Mouse (Mus musculus): Measurements from ENCODE around the gene Wnt5b. TPM values are rescaled to one million over a fixed set of nuclear protein-coding genes. Genes with fewer than 3 reads are reported as not detected.
"Not testable (repeated sequence)": the region's sequence is repeated elsewhere in the genome, so short reads cannot be mapped to it uniquely, and the experiment has no call there.

Gene Wnt5b
- polyA plus RNA-seq, 1 experiment from 2014 or later, result 7.4 TPM

DNA sequence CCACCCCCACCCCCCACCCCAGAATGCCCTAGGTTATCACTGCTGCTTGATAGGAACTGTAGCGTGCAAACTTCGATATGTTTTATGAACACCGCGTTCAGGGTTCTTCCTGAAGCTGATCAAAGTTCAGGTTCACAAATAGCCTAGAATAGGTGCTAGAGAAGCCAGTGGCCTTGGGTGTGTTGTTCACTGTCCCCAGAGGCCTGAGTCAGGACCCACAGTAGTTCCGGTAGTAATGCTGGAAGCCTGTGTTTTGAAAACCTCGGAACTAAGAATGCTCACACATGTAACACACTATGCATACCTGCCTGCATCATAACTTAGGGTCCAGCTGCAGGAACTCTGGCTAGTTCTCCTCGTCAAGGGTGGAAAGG is 57.1 kb downstream of the Wnt5b start:
- Histone ChIP-seq H3K36me3 (ENCODE audit: control insufficient read depth, insufficient read depth, low read length) (peaks cover 7% of the 10 kb centered on the region), H3K27me3 (replicated peaks; ENCODE audit: control insufficient read depth, insufficient read depth, low read length) (no peaks in the 10 kb centered on the region), H3K27ac (ENCODE audit: low read depth) (no peak overlapping the region), H3K4me1 (replicated peaks; ENCODE audit: control insufficient read depth, insufficient read depth, low read length) (peaks cover 32% of the 10 kb centered on the region), H3K9me3 (ENCODE audit: control insufficient read depth, low read length) (no peaks in the 10 kb centered on the region), H3K9ac (ENCODE audit: low read length) (no peak overlapping the region), H3K4me2 (ENCODE audit: low read length) (no peak overlapping the region), H3K4me3 (ENCODE audit: low read depth, low read length) (no peak overlapping the region)
- WGBS, result 81% methylated on average over 7 of the region's 7 CpGs
- no peak for DNase-seq (ENCODE audit: low spot score)
- no peak for ATAC-seq (replicated peaks; ENCODE audit: low FRiP score, low TSS enrichment, low read depth)

DNA sequence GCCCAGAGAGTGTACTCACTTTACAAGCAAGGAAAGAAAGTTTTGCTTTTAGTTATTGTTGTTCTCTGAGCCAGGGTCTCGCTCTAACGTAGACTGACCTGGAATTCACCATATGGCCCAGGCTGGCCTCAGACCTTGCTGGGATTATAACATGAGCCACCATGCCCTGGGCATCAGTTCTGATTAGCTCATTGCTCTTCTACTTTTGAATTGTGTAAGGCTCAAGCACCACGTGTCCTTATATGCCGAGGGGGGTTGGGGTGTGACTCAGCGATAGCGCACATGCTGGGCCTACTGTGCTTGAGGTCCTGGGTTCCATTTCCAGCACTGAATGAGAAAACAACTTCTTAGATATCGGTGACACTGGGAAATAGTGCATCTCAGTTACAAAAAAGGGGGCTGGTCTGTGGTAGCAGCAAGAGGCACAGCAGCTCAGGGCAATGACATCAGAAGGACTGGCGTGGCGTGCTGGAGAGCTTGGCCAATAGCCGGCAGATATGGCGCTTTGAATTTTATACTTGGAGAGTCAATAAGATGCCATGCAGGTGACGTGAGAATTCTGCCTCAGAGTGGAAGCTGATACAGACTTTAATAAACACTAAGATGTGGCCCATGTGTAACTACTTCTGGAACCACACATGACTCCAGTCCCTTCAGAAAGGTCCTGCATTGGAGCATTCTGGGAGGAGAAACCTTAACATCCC is 57.6 kb downstream of the Wnt5b start:
- no peak overlapping the region for H3K4me3 ChIP-seq (ENCODE audit: low read depth, low read length)
- H3K9ac ChIP-seq (ENCODE audit: low read length), result no peak overlapping the region
- WGBS, result 87% methylated on average over 12 of the region's 12 CpGs
- no peaks in the 10 kb centered on the region for H3K27me3 ChIP-seq (replicated peaks; ENCODE audit: control insufficient read depth, insufficient read depth, low read length)
- ATAC-seq (replicated peaks; ENCODE audit: low FRiP score, low TSS enrichment, low read depth) (no peak), DNase-seq (ENCODE audit: low spot score) (no peak)
- H3K4me1 ChIP-seq (replicated peaks; ENCODE audit: control insufficient read depth, insufficient read depth, low read length), result peaks cover 34% of the 10 kb centered on the region
- no peak overlapping the region for H3K27ac ChIP-seq (ENCODE audit: low read depth)
- peaks cover 7% of the 10 kb centered on the region for H3K36me3 ChIP-seq (ENCODE audit: control insufficient read depth, insufficient read depth, low read length)
- H3K9me3 ChIP-seq (ENCODE audit: control insufficient read depth, low read length), result no peaks in the 10 kb centered on the region
- no peak overlapping the region for H3K4me2 ChIP-seq (ENCODE audit: low read length)

DNA sequence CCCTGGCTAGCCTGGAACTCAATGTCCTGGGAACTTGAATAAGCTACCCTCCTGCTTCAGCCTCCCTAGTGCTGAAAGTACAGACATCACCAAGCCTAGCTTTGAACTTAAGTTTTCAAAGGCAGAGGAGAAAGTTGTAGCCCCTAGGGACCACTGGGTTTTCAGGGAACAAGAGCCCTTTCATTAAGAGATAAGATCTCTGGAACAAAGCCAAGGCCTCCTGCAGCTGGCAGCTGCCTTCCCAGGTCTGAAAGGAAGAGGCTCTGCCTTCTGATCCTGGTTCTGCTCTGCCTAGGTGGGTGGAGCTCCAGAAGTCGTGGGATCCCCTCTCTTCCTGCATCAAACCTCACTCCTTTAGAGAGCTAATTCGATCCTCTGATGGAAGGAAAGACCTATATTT is 58.7 kb downstream of the Wnt5b start:
- H3K9ac ChIP-seq (ENCODE audit: low read length), result no peak overlapping the region
- peaks cover 7% of the 10 kb centered on the region for H3K36me3 ChIP-seq (ENCODE audit: control insufficient read depth, insufficient read depth, low read length)
- H3K4me3 ChIP-seq (ENCODE audit: low read depth, low read length), result no peak overlapping the region
- ATAC-seq (replicated peaks; ENCODE audit: low FRiP score, low TSS enrichment, low read depth), result no peak
- H3K27ac ChIP-seq (ENCODE audit: low read depth), result no peak overlapping the region
- no peaks in the 10 kb centered on the region for H3K9me3 ChIP-seq (ENCODE audit: control insufficient read depth, low read length)
- H3K4me1 ChIP-seq (replicated peaks; ENCODE audit: control insufficient read depth, insufficient read depth, low read length), result peaks cover 32% of the 10 kb centered on the region
- H3K4me2 ChIP-seq (ENCODE audit: low read length), result no peak overlapping the region
- WGBS, result 19% methylated on average over 2 of the region's 2 CpGs
- DNase-seq (ENCODE audit: low spot score), result no peak
- no peaks in the 10 kb centered on the region for H3K27me3 ChIP-seq (replicated peaks; ENCODE audit: control insufficient read depth, insufficient read depth, low read length)

DNA sequence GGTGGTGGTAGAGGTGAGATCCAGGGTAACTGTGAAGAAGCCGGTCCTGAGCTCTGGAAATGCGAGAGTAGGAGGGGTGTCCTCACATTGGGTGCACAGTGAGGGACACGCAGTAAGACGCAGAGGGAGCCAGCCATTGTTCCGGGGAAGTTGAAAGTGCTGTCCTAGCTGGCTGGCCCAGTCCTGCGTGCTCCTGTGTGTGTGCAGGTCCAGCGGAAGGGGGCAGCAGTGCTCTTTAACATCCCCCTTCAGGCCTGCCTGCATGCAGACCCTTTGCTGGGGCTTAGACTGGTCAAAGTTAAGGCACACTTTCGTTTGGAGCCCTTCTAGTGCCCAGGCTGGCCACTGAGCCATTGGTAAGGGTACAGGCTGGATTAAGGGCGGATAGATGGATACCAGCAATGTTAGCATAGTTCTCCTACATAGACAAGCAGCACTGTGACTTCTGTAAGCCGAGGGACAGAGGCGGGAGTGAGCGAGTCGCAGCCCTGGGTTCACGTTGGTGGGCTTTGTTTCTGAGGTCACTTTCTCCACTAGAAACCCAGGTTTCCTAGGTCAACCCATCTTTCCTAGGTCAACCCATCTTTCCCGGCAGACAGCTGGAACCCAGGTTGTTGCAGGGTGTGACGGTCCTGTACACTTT is 61.1 kb downstream of the Wnt5b start:
- Histone ChIP-seq H3K4me3 (ENCODE audit: low read depth, low read length) (peak overlapping the region; percentile 8; the same call in 1 of the 2 replicates), H3K9me3 (ENCODE audit: control insufficient read depth, low read length) (no peaks in the 10 kb centered on the region), H3K27me3 (replicated peaks; ENCODE audit: control insufficient read depth, insufficient read depth, low read length) (no peaks in the 10 kb centered on the region), H3K9ac (ENCODE audit: low read length) (0 out of 2 replicates have a peak overlapping the region, but pooled peaks have one; percentile 2), H3K4me1 (replicated peaks; ENCODE audit: control insufficient read depth, insufficient read depth, low read length) (peaks cover 36% of the 10 kb centered on the region), H3K4me2 (ENCODE audit: low read length) (peak overlapping the region; percentile 96), H3K36me3 (ENCODE audit: control insufficient read depth, insufficient read depth, low read length) (peaks cover 7% of the 10 kb centered on the region), H3K27ac (ENCODE audit: low read depth) (no peak overlapping the region)
- ATAC-seq (replicated peaks; ENCODE audit: low FRiP score, low TSS enrichment, low read depth) (no peak), DNase-seq (ENCODE audit: low spot score) (peak; percentile 77)
- 43% methylated on average over 16 of the region's 16 CpGs for WGBS

DNA sequence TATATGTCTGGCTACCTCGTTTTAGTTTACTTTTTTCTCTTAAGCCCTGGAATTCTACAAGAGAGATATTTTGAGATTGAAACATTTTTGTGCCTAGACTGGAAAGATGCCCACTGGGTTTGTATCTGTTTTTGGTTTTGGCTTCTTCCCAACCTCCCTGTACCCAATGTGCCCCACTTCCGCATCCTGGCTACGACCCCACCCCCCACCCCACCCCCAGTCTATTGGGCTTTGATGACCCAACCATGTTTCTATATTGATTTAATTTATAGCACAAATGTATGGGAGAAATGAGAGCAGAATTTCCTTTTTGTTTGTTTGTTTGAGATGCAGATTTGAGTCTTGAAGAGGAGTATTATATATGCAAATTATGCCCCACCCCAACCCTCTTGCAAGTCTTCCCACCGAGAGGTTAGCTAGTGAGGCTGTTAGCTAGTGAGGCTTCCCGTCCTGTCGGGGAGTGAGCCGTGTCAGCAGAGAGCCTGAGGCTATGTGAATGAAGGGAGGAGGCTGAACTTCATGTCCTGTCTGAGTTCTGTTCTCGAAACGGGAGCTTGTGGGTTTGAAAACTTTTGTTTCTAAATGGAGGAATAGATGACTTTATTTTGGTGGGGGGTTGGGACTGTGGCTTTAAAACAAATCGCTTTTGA is 62.3 kb downstream of the Wnt5b start:
- not testable (repeated sequence) for ATAC-seq (replicated peaks; ENCODE audit: low FRiP score, low TSS enrichment, low read depth); H3K27ac ChIP-seq (ENCODE audit: low read depth); H3K27me3 ChIP-seq (replicated peaks; ENCODE audit: control insufficient read depth, insufficient read depth, low read length); H3K36me3 ChIP-seq (ENCODE audit: control insufficient read depth, insufficient read depth, low read length); H3K9me3 ChIP-seq (ENCODE audit: control insufficient read depth, low read length); H3K9ac ChIP-seq (ENCODE audit: low read length); DNase-seq (ENCODE audit: low spot score)
- WGBS, result 5% methylated on average over 10 of the region's 10 CpGs
- peak overlapping the region; percentile 81 for H3K4me3 ChIP-seq (ENCODE audit: low read depth, low read length)
- H3K4me2 ChIP-seq (ENCODE audit: low read length), result peak overlapping the region; percentile 96
- peaks cover 46% of the 10 kb centered on the region for H3K4me1 ChIP-seq (replicated peaks; ENCODE audit: control insufficient read depth, insufficient read depth, low read length)

DNA sequence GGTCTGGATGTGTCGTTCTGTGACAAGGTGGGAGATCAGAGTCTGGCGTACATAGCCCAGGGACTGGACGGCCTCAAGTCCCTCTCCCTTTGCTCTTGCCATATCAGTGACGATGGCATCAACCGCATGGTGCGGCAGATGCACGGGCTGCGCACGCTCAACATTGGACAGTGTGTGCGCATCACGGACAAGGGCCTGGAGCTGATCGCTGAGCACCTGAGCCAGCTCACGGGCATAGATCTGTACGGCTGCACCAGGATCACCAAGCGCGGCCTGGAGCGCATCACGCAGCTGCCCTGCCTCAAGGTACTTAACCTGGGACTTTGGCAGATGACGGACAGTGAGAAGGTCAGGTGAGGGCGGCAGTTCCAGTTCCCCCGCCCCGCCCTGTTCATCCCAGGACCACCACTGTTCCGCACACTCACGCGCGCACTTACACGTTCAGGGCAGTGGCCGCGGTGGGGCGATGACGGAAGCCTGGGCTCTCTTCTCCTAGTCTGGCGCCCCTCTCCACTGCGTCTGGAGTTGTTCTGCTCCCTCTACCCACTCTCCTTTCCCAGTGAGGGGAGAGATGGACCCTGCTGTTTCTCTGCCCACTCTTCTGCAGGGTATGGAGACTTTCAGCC is 63.3 kb downstream of the Wnt5b start:
- Histone ChIP-seq H3K4me3 (ENCODE audit: low read depth, low read length) (peak overlapping the region; percentile 81), H3K4me1 (replicated peaks; ENCODE audit: control insufficient read depth, insufficient read depth, low read length) (peaks cover 46% of the 10 kb centered on the region), H3K36me3 (ENCODE audit: control insufficient read depth, insufficient read depth, low read length) (peaks cover 7% of the 10 kb centered on the region), H3K9me3 (ENCODE audit: control insufficient read depth, low read length) (no peaks in the 10 kb centered on the region), H3K27me3 (replicated peaks; ENCODE audit: control insufficient read depth, insufficient read depth, low read length) (no peaks in the 10 kb centered on the region), H3K27ac (ENCODE audit: low read depth) (no peak overlapping the region), H3K4me2 (ENCODE audit: low read length) (peak overlapping the region; percentile 96), H3K9ac (ENCODE audit: low read length) (peak overlapping the region; percentile 95)
- ATAC-seq (replicated peaks; ENCODE audit: low FRiP score, low TSS enrichment, low read depth), result no peak
- DNase-seq (ENCODE audit: low spot score), result peak; percentile 80
- WGBS, result 1% methylated on average over 33 of the region's 33 CpGs

DNA sequence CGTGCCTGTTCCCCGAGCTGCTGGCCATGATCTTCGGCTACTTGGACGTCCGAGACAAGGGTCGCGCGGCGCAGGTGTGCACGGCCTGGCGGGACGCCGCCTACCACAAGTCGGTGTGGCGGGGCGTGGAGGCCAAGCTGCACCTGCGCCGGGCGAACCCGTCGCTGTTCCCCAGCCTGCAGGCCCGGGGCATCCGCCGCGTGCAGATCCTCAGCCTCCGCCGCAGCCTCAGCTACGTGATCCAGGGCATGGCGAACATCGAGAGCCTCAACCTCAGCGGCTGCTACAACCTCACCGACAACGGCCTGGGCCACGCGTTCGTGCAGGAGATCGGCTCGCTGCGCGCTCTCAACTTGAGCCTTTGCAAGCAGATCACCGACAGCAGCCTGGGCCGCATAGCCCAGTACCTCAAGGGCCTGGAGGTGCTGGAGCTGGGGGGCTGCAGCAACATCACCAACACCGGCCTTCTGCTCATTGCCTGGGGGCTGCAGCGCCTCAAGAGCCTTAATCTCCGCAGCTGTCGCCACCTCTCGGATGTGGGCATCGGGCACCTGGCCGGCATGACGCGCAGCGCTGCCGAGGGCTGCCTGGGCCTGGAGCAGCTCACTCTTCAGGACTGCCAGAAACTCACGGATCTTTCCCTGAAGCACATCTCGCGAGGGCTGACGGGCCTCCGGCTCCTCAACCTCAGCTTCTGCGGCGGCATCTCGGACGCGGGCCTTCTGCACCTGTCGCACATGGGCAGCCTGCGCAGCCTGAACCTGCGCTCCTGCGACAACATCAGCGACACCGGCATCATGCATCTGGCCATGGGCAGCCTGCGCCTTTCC is 64.1 kb downstream of the Wnt5b start:
- DNase-seq (ENCODE audit: low spot score) (peak; percentile 84), ATAC-seq (replicated peaks; ENCODE audit: low FRiP score, low TSS enrichment, low read depth) (peak; percentile 37)
- under 1% methylated on average over 70 of the region's 70 CpGs for WGBS
- Histone ChIP-seq H3K4me1 (replicated peaks; ENCODE audit: control insufficient read depth, insufficient read depth, low read length) (peaks cover 39% of the 10 kb centered on the region), H3K36me3 (ENCODE audit: control insufficient read depth, insufficient read depth, low read length) (peaks cover 7% of the 10 kb centered on the region), H3K9ac (ENCODE audit: low read length) (peak overlapping the region; percentile 95), H3K27ac (ENCODE audit: low read depth) (peak overlapping the region; percentile 99), H3K27me3 (replicated peaks; ENCODE audit: control insufficient read depth, insufficient read depth, low read length) (no peaks in the 10 kb centered on the region), H3K4me2 (ENCODE audit: low read length) (peak overlapping the region; percentile 96), H3K9me3 (ENCODE audit: control insufficient read depth, low read length) (no peaks in the 10 kb centered on the region), H3K4me3 (ENCODE audit: low read depth, low read length) (peak overlapping the region; percentile 81)

DNA sequence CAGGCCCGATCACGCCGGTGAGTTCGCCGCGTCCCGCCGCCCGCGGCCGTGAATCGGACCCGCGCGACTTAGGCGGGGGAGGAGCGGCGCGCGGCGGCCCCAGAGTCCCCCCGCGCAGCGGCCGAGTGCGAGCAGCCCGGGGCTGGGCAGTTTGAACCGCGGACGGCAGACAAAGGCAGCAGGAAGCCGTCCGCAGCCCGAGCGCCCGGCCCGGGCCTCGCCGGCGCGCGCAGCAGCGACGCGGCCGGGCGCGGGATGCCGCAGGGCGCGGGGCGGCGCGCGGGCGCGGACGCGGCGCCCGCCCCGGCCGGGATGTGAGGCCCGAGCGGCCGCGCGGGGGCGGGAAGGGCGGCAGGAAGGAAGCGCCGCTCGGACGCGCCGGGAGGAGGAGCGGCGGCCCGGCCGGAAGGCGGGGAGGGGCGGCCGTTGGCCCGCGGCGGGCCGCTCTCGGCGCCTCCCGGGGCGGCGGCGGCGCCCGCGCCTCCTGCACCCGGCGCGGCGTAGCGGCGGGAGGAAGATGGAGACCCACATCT is 64.7 kb downstream of the Wnt5b start, which contains the start of gene Fbxl14:
Gene Fbxl14, plus strand, starts transcription at position 326 of the 533 bp plus-strand sequence.
- whole genome bisulfite sequencing, result 2% methylated on average over 66 of the region's 101 CpGs
- Histone ChIP-seq H3K27me3 (replicated peaks; ENCODE audit: control insufficient read depth, insufficient read depth, low read length) (no peaks in the 10 kb centered on the region), H3K4me2 (ENCODE audit: low read length) (peak within 1 kb of the TSS; percentile 96), H3K36me3 (ENCODE audit: control insufficient read depth, insufficient read depth, low read length) (peaks cover 7% of the 10 kb centered on the region), H3K27ac (ENCODE audit: low read depth) (peak within 1 kb of the TSS; percentile 99), H3K4me1 (replicated peaks; ENCODE audit: control insufficient read depth, insufficient read depth, low read length) (peaks cover 32% of the 10 kb centered on the region), H3K4me3 (ENCODE audit: low read depth, low read length) (peak within 1 kb of the TSS; percentile 81), H3K9me3 (ENCODE audit: control insufficient read depth, low read length) (no peaks in the 10 kb centered on the region), H3K9ac (ENCODE audit: low read length) (peak within 1 kb of the TSS; percentile 95)
- ATAC-seq (replicated peaks; ENCODE audit: low FRiP score, low TSS enrichment, low read depth) (peak; percentile 86), DNase-seq (ENCODE audit: low spot score) (no peak)
